ENCODE assay signal across 8 mouse cellular contexts in the genomic region with DNA sequence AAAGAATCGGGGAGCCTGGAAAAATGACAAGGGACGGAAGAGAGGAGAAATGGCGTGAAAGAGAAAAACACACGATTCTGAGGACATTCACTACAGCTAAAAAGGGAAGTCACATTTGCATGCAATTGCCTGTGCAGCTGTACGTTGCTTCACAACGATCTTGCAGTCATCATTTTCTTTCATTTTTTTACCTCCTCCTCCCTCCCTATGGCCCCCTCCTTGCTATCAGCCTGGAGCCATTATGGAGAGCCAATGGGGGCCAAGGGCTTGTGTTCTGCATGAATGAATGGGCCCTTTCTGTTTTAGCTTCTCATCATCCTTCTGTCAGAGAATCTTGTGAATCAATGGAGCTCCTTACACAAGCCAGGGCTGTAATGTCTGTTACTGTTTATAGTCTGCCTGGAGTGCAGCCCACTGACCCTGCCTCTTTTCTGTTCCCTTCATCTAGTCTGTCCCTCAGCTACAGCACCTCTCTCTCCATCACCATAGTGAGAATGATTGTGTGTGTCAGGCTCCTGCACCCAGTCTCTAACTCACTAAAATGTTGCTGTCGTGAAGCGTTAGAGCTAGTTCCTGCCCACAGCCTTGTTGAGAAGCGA. TPM values are rescaled to one million over a fixed set of nuclear protein-coding genes. Genes with fewer than 3 reads are reported as not detected.
DNase-seq lines count a peak whose midpoint lies in the region; ATAC-seq and TF ChIP-seq lines count a peak whose summit lies in the region.

No protein-coding gene starts in this region.

- no peaks in the 10 kb centered on the region for H3K9me3 ChIP-seq in lung, embryonic 15.5 days
- H3K9me3 ChIP-seq in CH12.LX (replicated peaks; ENCODE audit: low read length) = no peaks in the 10 kb centered on the region

- ATAC-seq in lung, embryonic 15.5 days (ENCODE audit: borderline replicate concordance, extremely low read depth, low FRiP score, low TSS enrichment) = no peak
- peak; percentile 47 for ATAC-seq in inflammation-experienced regulatory T-cells, adult 6 months
- ATAC-seq in erythroid progenitor cell, adult 5-6 weeks (replicated peaks; ENCODE audit: low FRiP score, poor library complexity, severe bottlenecking) = no peak
- no peak for ATAC-seq in activated CD4-positive, CD25-positive, alpha-beta regulatory T cell, adult 4 months

- no peak for TF ChIP-seq POLR2A in CH12.LX (IDR thresholded peaks at IDR 0.05; ENCODE audit: low read depth, low read length)
- no peak for TF ChIP-seq POLR2A in brain, embryonic 14.5 days (IDR thresholded peaks at IDR 0.05; ENCODE audit: borderline replicate concordance, extremely low read depth, insufficient read depth, insufficient read length, poor library complexity, severe bottlenecking)

- no peak overlapping the region for H3K4me2 ChIP-seq in lung, embryonic 15.5 days
- H3K4me2 ChIP-seq in CH12.LX (ENCODE audit: insufficient read depth, low read depth, poor library complexity, severe bottlenecking) = peak overlapping the region; percentile 68

- dilution Hi-C loops in CH12.LX (cut with MboI; ENCODE audit: extremely low pct_ligation_motif_present, extremely low pct_unique_long_range_greater_than_20kb, low sequenced_read_pairs) = no loop called here

- H3K4me3 ChIP-seq in lung, embryonic 15.5 days = no peak overlapping the region
- H3K4me3 ChIP-seq in CH12.LX (replicated peaks in 1 of 3; ENCODE audit: low read depth in 2 of 3, low read length in 2 of 3, poor library complexity in 1 of 3) = peak overlapping the region in 2 of 3 experiments; percentile 20 to 30

- H3K4me1 ChIP-seq in lung, embryonic 15.5 days = peaks cover 65% of the 10 kb centered on the region
- H3K4me1 ChIP-seq in CH12.LX (ENCODE audit: control insufficient read depth in 1 of 2, insufficient read depth in 2 of 2) = peaks cover 13 to 60% of the 10 kb centered on the region in 2 experiments

- no peaks in the 10 kb centered on the region for H3K27me3 ChIP-seq in lung, embryonic 15.5 days
- no peaks in the 10 kb centered on the region for H3K27me3 ChIP-seq in CH12.LX (replicated peaks)

- no peak; the same call in 1 of the 2 replicates for TF ChIP-seq RAD21 in CH12.LX (IDR thresholded peaks at IDR 0.05; ENCODE audit: low read depth, low read length)

- TF ChIP-seq CTCF in CH12.LX (conservative IDR thresholded peaks at IDR 0.05 in 1 of 2, IDR thresholded peaks at IDR 0.05 in 1 of 2; ENCODE audit: low read depth in 2 of 2, low read length in 2 of 2) = no peak
- no peak for TF ChIP-seq CTCF in brain, embryonic 14.5 days (IDR thresholded peaks at IDR 0.05; ENCODE audit: borderline replicate concordance, extremely low read depth, insufficient read depth, insufficient read length)

- no peaks in the 10 kb centered on the region for H3K36me3 ChIP-seq in lung, embryonic 15.5 days
- no peaks in the 10 kb centered on the region for H3K36me3 ChIP-seq in CH12.LX (replicated peaks in 1 of 2; ENCODE audit: control insufficient read depth in 1 of 2, insufficient read depth in 1 of 2, low read length in 1 of 2)

- peak; percentile 88 for TF ChIP-seq EP300 in CH12.LX (IDR thresholded peaks at IDR 0.05; ENCODE audit: low read length)

- H3K79me2 ChIP-seq in CH12.LX (replicated peaks; ENCODE audit: control insufficient read depth, extremely low read depth, insufficient read depth, poor library complexity, severe bottlenecking) = no peaks in the 10 kb centered on the region

- DNase-seq in lung, postnatal 14 days = no peak
- peak; percentile 77 for DNase-seq in CH12.LX (ENCODE audit: extremely low read depth)
- DNase-seq in brain, embryonic 14.5 days (ENCODE audit: low read depth) = peak; percentile 62
- DNase-seq in yolk sac, embryonic 10.5 days (ENCODE audit: low spot score) = no peak

- no peak overlapping the region for H3K9ac ChIP-seq in lung, embryonic 15.5 days
- H3K9ac ChIP-seq in CH12.LX (ENCODE audit: insufficient read depth, low read depth) = peak overlapping the region; percentile 21; the same call in 1 of the 2 replicates

- H3K27ac ChIP-seq in lung, embryonic 15.5 days = peak overlapping the region; percentile 88
- peak overlapping the region; percentile 39; the same call in 1 of the 2 replicates for H3K27ac ChIP-seq in CH12.LX (ENCODE audit: insufficient read depth, low read depth)

- 53% methylated on average over 9 of the region's 9 CpGs for WGBS in lung, embryonic 15.5 days

- in situ Hi-C loops in CH12.LX (cut with MboI; ENCODE audit: low pct_ligation_motif_present, low pct_unique_long_range_greater_than_20kb, low sequenced_read_pairs) = no loop called here

TF ChIP-seq in CH12.LX, 34 proteins besides CTCF, POLR2A, EP300 and RAD21:
- no peak for TF ChIP-seq SMC3 (IDR thresholded peaks at IDR 0.05; ENCODE audit: low read depth, low read length)
- TF ChIP-seq RCOR1 (conservative IDR thresholded peaks at IDR 0.05; ENCODE audit: low read depth, low read length) = 0 out of 2 replicates have a peak, but pooled peaks have one; percentile 19
- 0 out of 2 replicates have a peak, but pooled peaks have one; percentile 53 for TF ChIP-seq TBP (conservative IDR thresholded peaks at IDR 0.05; ENCODE audit: low read depth, low read length)
- no peak for TF ChIP-seq MXI1 (IDR thresholded peaks at IDR 0.05; ENCODE audit: low read depth, low read length)
- TF ChIP-seq USF2 (conservative IDR thresholded peaks at IDR 0.05; ENCODE audit: low read depth, low read length) = no peak
- TF ChIP-seq MAX (IDR thresholded peaks at IDR 0.05; ENCODE audit: low read length) = no peak; the same call in 1 of the 2 replicates
- TF ChIP-seq SIN3A (IDR thresholded peaks at IDR 0.05; ENCODE audit: low read length) = peak; percentile 47; the same call in 1 of the 2 replicates
- TF ChIP-seq JUND (conservative IDR thresholded peaks at IDR 0.05; ENCODE audit: low read depth, low read length) = no peak
- TF ChIP-seq MEF2A (IDR thresholded peaks at IDR 0.05; ENCODE audit: borderline replicate concordance, low read depth, low read length) = peak; percentile 55; the same call in 1 of the 2 replicates
- no peak; the same call in 1 of the 2 replicates for TF ChIP-seq E2F4 (IDR thresholded peaks at IDR 0.05; ENCODE audit: insufficient replicate concordance, low read depth, low read length)
- 0 out of 2 replicates have a peak, but pooled peaks have one; percentile 45 for TF ChIP-seq MAFK (IDR thresholded peaks at IDR 0.05; ENCODE audit: insufficient replicate concordance, low read length)
- TF ChIP-seq ZNF384 (IDR thresholded peaks at IDR 0.05; ENCODE audit: low read depth, low read length) = peak; percentile 85
- TF ChIP-seq MAZ (IDR thresholded peaks at IDR 0.05; ENCODE audit: low read depth, low read length) = peak; percentile 86; the same call in 1 of the 2 replicates
- peak; percentile 48 for TF ChIP-seq IRF4 (IDR thresholded peaks at IDR 0.05; ENCODE audit: low read depth, low read length)
- peak; percentile 34; the same call in 1 of the 2 replicates for TF ChIP-seq JUN (IDR thresholded peaks at IDR 0.05; ENCODE audit: insufficient read depth, low read depth, low read length)
- TF ChIP-seq CHD2 (IDR thresholded peaks at IDR 0.05; ENCODE audit: low read length) = no peak
- no peak for TF ChIP-seq ZC3H11A (IDR thresholded peaks at IDR 0.05; ENCODE audit: low read depth, low read length)
- TF ChIP-seq TCF12 (IDR thresholded peaks at IDR 0.05; ENCODE audit: low read depth, low read length) = peak; percentile 66; the same call in 1 of the 2 replicates
- no peak for TF ChIP-seq ZMIZ1 (IDR thresholded peaks at IDR 0.05; ENCODE audit: low read depth, low read length)
- no peak for TF ChIP-seq ELF1 (IDR thresholded peaks at IDR 0.05; ENCODE audit: low read depth, low read length)
- no peak for TF ChIP-seq GABPA (IDR thresholded peaks at IDR 0.05; ENCODE audit: insufficient replicate concordance, low read depth, low read length)
- TF ChIP-seq BHLHE40 (IDR thresholded peaks at IDR 0.05; ENCODE audit: low read depth, low read length) = peak; percentile 79
- TF ChIP-seq MYC (IDR thresholded peaks at IDR 0.05; ENCODE audit: low read depth, low read length) = no peak
- no peak for TF ChIP-seq POLR2AphosphoS2 (IDR thresholded peaks at IDR 0.05; ENCODE audit: low read depth, low read length)
- TF ChIP-seq ETS1 (conservative IDR thresholded peaks at IDR 0.05; ENCODE audit: low read depth, low read length) = peak; percentile 63
- TF ChIP-seq NELFE (IDR thresholded peaks at IDR 0.05; ENCODE audit: low read depth, low read length) = no peak

RNA-seq across cellular contexts. Expression of a gene that starts 32.2 kb away (rescaled TPM):
- 104 and 106 TPM in 2 replicates for polyA plus RNA-seq in lung, embryonic 15.5 days (2015; fragmentation: Nextera tagmentation; extraction: Ambion mirVana)
- total RNA-seq in CH12.LX (2012; rRNA removed) (9.5 and 10.0 TPM in 2 replicates), CH12.LX (2014; rRNA removed) (23.5 and 23.7 TPM in 2 replicates)
- 17.8 and 19.8 TPM in 2 replicates for polyA plus RNA-seq in CH12.LX (2012; ENCODE audit: insufficient read length, low read depth)
- polyA plus RNA-seq in brain, embryonic 14.5 days (2012; rRNA removed) = 10.6 and 15.8 TPM in 2 replicates
- 100 to 1,000 TPM; 831 to 847 (median 840) TPM for polyA plus RNA-seq in inflammation-experienced regulatory T-cells, adult 6 months (2017; shearing (Covaris generic))
- 9.0 and 23.1 TPM in 2 replicates for total RNA-seq in erythroid progenitor cell, adult 5-6 weeks (2015; ENCODE audit: low replicate concordance)
- total RNA-seq in erythroid progenitor cell, adult 5-6 weeks (2017; ENCODE audit: low replicate concordance) = 17.5 and 22.3 TPM in 2 replicates
- 100 to 1,000 TPM; 724 to 833 TPM for polyA plus RNA-seq in activated CD4-positive, CD25-positive, alpha-beta regulatory T cell, adult 4 months (2017; shearing (Covaris generic))

Comparison
In these comparisons a context has a peak if more than half of its experiments do, and no peak if none do; other contexts are left out.
1. DNase-seq: peak in CH12.LX (single experiment) and brain, embryonic 14.5 days (single experiment); none in lung, postnatal 14 days (single experiment) and yolk sac, embryonic 10.5 days (single experiment).